Mouse (Mus musculus) liver, postnatal 0 days (tissue): ENCODE results near the gene Arhgdia.

Experiments used
- CTCF ChIP-seq: sonication (generic); IDR thresholded peaks from 2 replicates; pipeline ENCODE4 v1.5.1; 2016; ENCODE audit warnings: antibody characterized with exemption, low read depth
- EP300 ChIP-seq: IDR thresholded peaks from 2 replicates; pipeline ENCODE4 v1.6.1; 2016; ENCODE audit warnings: antibody characterized with exemption, low read depth, mild to moderate bottlenecking

GRCm38 (mm10) chr11:120555260-120555659 lies 26.2 kb downstream of the Arhgdia start:
- TF ChIP-seq CTCF (no peak), EP300 (no peak)
